Comparison of ENCODE assay signal across 11 mouse cellular contexts in the genomic region with DNA sequence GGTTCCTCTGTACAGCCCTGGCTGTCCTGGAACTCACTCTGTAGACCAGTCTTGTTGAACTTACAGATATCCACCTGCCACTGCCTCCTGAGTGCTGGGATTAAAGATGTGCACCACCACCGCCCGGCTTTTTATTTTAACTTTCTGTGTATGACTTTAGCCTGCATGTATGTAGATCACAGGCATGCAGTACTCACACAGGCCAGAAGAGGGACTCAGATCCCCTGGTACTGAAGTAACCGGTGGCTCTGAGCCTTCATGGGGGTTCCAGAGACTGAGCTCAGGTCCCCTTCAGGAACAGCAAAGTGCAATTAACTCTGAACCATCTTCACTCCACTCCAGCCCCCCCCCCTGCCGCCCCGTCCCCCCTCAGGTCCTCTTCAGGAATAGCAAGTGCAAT. TPM values are rescaled to one million over a fixed set of nuclear protein-coding genes. Genes with fewer than 3 reads are reported as not detected.
DNase-seq lines count a peak whose midpoint lies in the region; ATAC-seq and TF ChIP-seq lines count a peak whose summit lies in the region.
"Had no signal": no experiment of that assay in that cellular context is flagged by ENCODE, and none has a peak within 500 bp of the region (broad histone marks: within the 10 kb centered on the region; RNA-seq: fewer than 3 reads in every experiment).

No protein-coding gene starts in this region.

- H3K27me3 ChIP-seq in forebrain, postnatal 0 days (ENCODE audit: insufficient read depth, low read length) = no peaks in the 10 kb centered on the region
- no peaks in the 10 kb centered on the region for H3K27me3 ChIP-seq in forebrain, embryonic 13.5 days
- H3K27me3 ChIP-seq in limb, embryonic 10.5 days (ENCODE audit: low read depth, poor library complexity, severe bottlenecking) = peaks cover 6% of the 10 kb centered on the region; the same call in 1 of the 2 replicates
- H3K27me3 ChIP-seq in splenic B cell, adult 2 months (ENCODE audit: control insufficient read depth, insufficient read depth, low read length, poor library complexity, severe bottlenecking) = no peaks in the 10 kb centered on the region
- H3K27me3 ChIP-seq in hindbrain, embryonic 13.5 days = no peaks in the 10 kb centered on the region

- ATAC-seq in forebrain, postnatal 0 days = no peak
- no peak for ATAC-seq in forebrain, embryonic 13.5 days
- ATAC-seq in hindbrain, embryonic 13.5 days (ENCODE audit: low FRiP score) = no peak

- no peak overlapping the region for H3K4me2 ChIP-seq in forebrain, postnatal 0 days (ENCODE audit: low read depth)
- H3K4me2 ChIP-seq in forebrain, embryonic 13.5 days = no peak overlapping the region
- H3K4me2 ChIP-seq in hindbrain, embryonic 13.5 days = no peak overlapping the region
- H3K4me2 ChIP-seq: embryonic facial prominence, embryonic 13.5 days; liver, embryonic 15.5 days had no signal

- H3K4me1 ChIP-seq in forebrain, postnatal 0 days (ENCODE audit: insufficient read depth) = no peaks in the 10 kb centered on the region
- H3K4me1 ChIP-seq in forebrain, embryonic 13.5 days = 0 out of 2 replicates have a peak, but pooled peaks cover under 1% of the 10 kb centered on the region
- H3K4me1 ChIP-seq in limb, embryonic 10.5 days = no peaks in the 10 kb centered on the region
- peaks cover 6% of the 10 kb centered on the region for H3K4me1 ChIP-seq in hindbrain, embryonic 13.5 days (replicated peaks)

- H3K36me3 ChIP-seq in forebrain, postnatal 0 days (ENCODE audit: insufficient read depth) = no peaks in the 10 kb centered on the region
- no peaks in the 10 kb centered on the region for H3K36me3 ChIP-seq in forebrain, embryonic 13.5 days (ENCODE audit: poor library complexity, severe bottlenecking)
- no peaks in the 10 kb centered on the region for H3K36me3 ChIP-seq in limb, embryonic 10.5 days
- no peaks in the 10 kb centered on the region for H3K36me3 ChIP-seq in splenic B cell, adult 2 months (ENCODE audit: control insufficient read depth, insufficient read depth, low read length, poor library complexity, severe bottlenecking)
- no peaks in the 10 kb centered on the region for H3K36me3 ChIP-seq in hindbrain, embryonic 13.5 days
- H3K36me3 ChIP-seq: embryonic facial prominence, embryonic 13.5 days; liver, embryonic 15.5 days had no signal

- no peaks in the 10 kb centered on the region for H3K9me3 ChIP-seq in forebrain, postnatal 0 days (ENCODE audit: low read length)
- no peaks in the 10 kb centered on the region for H3K9me3 ChIP-seq in forebrain, embryonic 13.5 days (replicated peaks)
- no peaks in the 10 kb centered on the region for H3K9me3 ChIP-seq in limb, embryonic 10.5 days (replicated peaks)
- H3K9me3 ChIP-seq in hindbrain, embryonic 13.5 days = no peaks in the 10 kb centered on the region
- H3K9me3 ChIP-seq: embryonic facial prominence, embryonic 13.5 days; liver, embryonic 15.5 days had no signal

- peak; percentile 38 for TF ChIP-seq CTCF in forebrain, postnatal 0 days (IDR thresholded peaks at IDR 0.05; ENCODE audit: low read depth)

- H3K9ac ChIP-seq in forebrain, postnatal 0 days = no peak overlapping the region
- no peak overlapping the region for H3K9ac ChIP-seq in forebrain, embryonic 13.5 days
- H3K9ac ChIP-seq in hindbrain, embryonic 13.5 days = no peak overlapping the region
- H3K9ac ChIP-seq: embryonic facial prominence, embryonic 13.5 days; liver, embryonic 15.5 days had no signal

- peak; percentile 35 for DNase-seq in forebrain, postnatal 0 days
- peak; percentile 35 for DNase-seq in right cerebral cortex, postnatal 14 days
- no peak for DNase-seq in right cerebral cortex, postnatal 25 days
- peak; percentile 66 for DNase-seq in c-Kit-positive CD71-positive TER-119-positive erythroid progenitor cells, embryonic 14.5 days (ENCODE audit: low spot score)
- peak; percentile 57 for DNase-seq in limb, embryonic 10.5 days (ENCODE audit: low spot score)
- DNase-seq in splenic B cell, adult 2 months (ENCODE audit: low read depth, low spot score) = peak; percentile 52

- 34% methylated on average over 5 of the region's 5 CpGs for WGBS in forebrain, postnatal 0 days
- WGBS in forebrain, embryonic 13.5 days = 33% methylated on average over 5 of the region's 5 CpGs
- WGBS in limb, embryonic 10.5 days = 46% methylated on average over 5 of the region's 5 CpGs
- WGBS in hindbrain, embryonic 13.5 days = 40% methylated on average over 5 of the region's 5 CpGs

- no peak overlapping the region for H3K4me3 ChIP-seq in forebrain, postnatal 0 days (ENCODE audit: low read depth, low read length)
- no peak overlapping the region for H3K4me3 ChIP-seq in forebrain, embryonic 13.5 days
- H3K4me3 ChIP-seq in limb, embryonic 10.5 days = no peak overlapping the region
- no peak overlapping the region for H3K4me3 ChIP-seq in hindbrain, embryonic 13.5 days
- H3K4me3 ChIP-seq: embryonic facial prominence, embryonic 13.5 days; liver, embryonic 15.5 days had no signal

- no peak overlapping the region for H3K27ac ChIP-seq in forebrain, postnatal 0 days (ENCODE audit: low read depth, low read length)
- H3K27ac ChIP-seq in forebrain, embryonic 13.5 days = no peak overlapping the region
- no peak overlapping the region for H3K27ac ChIP-seq in limb, embryonic 10.5 days
- H3K27ac ChIP-seq in hindbrain, embryonic 13.5 days = no peak overlapping the region
- H3K27ac ChIP-seq: embryonic facial prominence, embryonic 13.5 days; liver, embryonic 15.5 days had no signal

RNA-seq across cellular contexts. Expression of a gene that starts 25.5 kb away (rescaled TPM):
- total RNA-seq in forebrain, postnatal 0 days (2014; rRNA removed) = 1.7 and 1.8 TPM in 2 replicates
- 0.40 and 1.1 TPM in 2 replicates for polyA plus RNA-seq in forebrain, postnatal 0 days (2015; fragmentation: Nextera tagmentation; extraction: Ambion mirVana)
- 0.44 and 0.98 TPM in 2 replicates for polyA plus RNA-seq in forebrain, embryonic 13.5 days (2015; fragmentation: Nextera tagmentation; extraction: Ambion mirVana)
- not detected in 2 replicates for polyA plus RNA-seq in limb, embryonic 10.5 days (2016; fragmentation: Nextera tagmentation; extraction: Ambion mirVana)
- 1.1 and 1.7 TPM in 2 replicates for polyA plus RNA-seq in hindbrain, embryonic 13.5 days (2015; fragmentation: Nextera tagmentation; extraction: Ambion mirVana)
- polyA plus RNA-seq: embryonic facial prominence, embryonic 13.5 days; stomach, embryonic 14.5 days had no signal

RNA-seq across cellular contexts. Expression of a gene that starts 25.6 kb away (rescaled TPM):
- 0.10 and 0.15 TPM in 2 replicates for total RNA-seq in forebrain, postnatal 0 days (2014; rRNA removed)
- 0.16 and 0.19 TPM in 2 replicates for polyA plus RNA-seq in forebrain, postnatal 0 days (2015; fragmentation: Nextera tagmentation; extraction: Ambion mirVana)
- not detected in 2 replicates for polyA plus RNA-seq in forebrain, embryonic 13.5 days (2015; fragmentation: Nextera tagmentation; extraction: Ambion mirVana)
- not detected in 2 replicates for polyA plus RNA-seq in limb, embryonic 10.5 days (2016; fragmentation: Nextera tagmentation; extraction: Ambion mirVana)
- not detected in 2 replicates for polyA plus RNA-seq in hindbrain, embryonic 13.5 days (2015; fragmentation: Nextera tagmentation; extraction: Ambion mirVana)
- polyA plus RNA-seq: embryonic facial prominence, embryonic 13.5 days; liver, embryonic 15.5 days; stomach, embryonic 14.5 days had no signal

RNA-seq across cellular contexts. Expression of a gene that starts 32.5 kb away (rescaled TPM):
- 66.6 and 80.6 TPM in 2 replicates for total RNA-seq in forebrain, postnatal 0 days (2014; rRNA removed)
- polyA plus RNA-seq in forebrain, postnatal 0 days (2015; fragmentation: Nextera tagmentation; extraction: Ambion mirVana) = 74.6 and 106 TPM in 2 replicates
- polyA plus RNA-seq in forebrain, embryonic 13.5 days (2015; fragmentation: Nextera tagmentation; extraction: Ambion mirVana) = 34.6 and 40.4 TPM in 2 replicates
- polyA plus RNA-seq in limb, embryonic 10.5 days (2016; fragmentation: Nextera tagmentation; extraction: Ambion mirVana) = 8.4 and 13.5 TPM in 2 replicates
- polyA plus RNA-seq in hindbrain, embryonic 13.5 days (2015; fragmentation: Nextera tagmentation; extraction: Ambion mirVana) = 170 and 181 TPM in 2 replicates

RNA-seq across cellular contexts. Expression of a gene that starts 57.8 kb away (rescaled TPM):
- 22.9 and 30.4 TPM in 2 replicates for total RNA-seq in forebrain, postnatal 0 days (2014; rRNA removed)
- polyA plus RNA-seq in forebrain, postnatal 0 days (2015; fragmentation: Nextera tagmentation; extraction: Ambion mirVana) = 16.2 and 22.7 TPM in 2 replicates
- polyA plus RNA-seq in forebrain, embryonic 13.5 days (2015; fragmentation: Nextera tagmentation; extraction: Ambion mirVana) = 20.6 and 24.8 TPM in 2 replicates
- 18.9 and 25.3 TPM in 2 replicates for polyA plus RNA-seq in limb, embryonic 10.5 days (2016; fragmentation: Nextera tagmentation; extraction: Ambion mirVana)
- 30.9 and 34.3 TPM in 2 replicates for polyA plus RNA-seq in hindbrain, embryonic 13.5 days (2015; fragmentation: Nextera tagmentation; extraction: Ambion mirVana)
